Mouse (Mus musculus): Measurements from ENCODE around the gene Chpf.

GRCm38 (mm10) chr1:75448052-75448431 lies 31.1 kb downstream of the Chpf start:
- TF ChIP-seq CTCF (IDR thresholded peaks at IDR 0.05; ENCODE audit: low read depth, low read length) (no peak), POLR2A (IDR thresholded peaks at IDR 0.05; ENCODE audit: insufficient read depth, low read length) (no peak), EP300 (IDR thresholded peaks at IDR 0.05; ENCODE audit: insufficient read depth, low read depth, low read length) (no peak)

Measured in ES-Bruce4 (cell line).